Mouse (Mus musculus): Measurements from ENCODE around the gene Tacr2.

Tacr2 gene

DNA sequence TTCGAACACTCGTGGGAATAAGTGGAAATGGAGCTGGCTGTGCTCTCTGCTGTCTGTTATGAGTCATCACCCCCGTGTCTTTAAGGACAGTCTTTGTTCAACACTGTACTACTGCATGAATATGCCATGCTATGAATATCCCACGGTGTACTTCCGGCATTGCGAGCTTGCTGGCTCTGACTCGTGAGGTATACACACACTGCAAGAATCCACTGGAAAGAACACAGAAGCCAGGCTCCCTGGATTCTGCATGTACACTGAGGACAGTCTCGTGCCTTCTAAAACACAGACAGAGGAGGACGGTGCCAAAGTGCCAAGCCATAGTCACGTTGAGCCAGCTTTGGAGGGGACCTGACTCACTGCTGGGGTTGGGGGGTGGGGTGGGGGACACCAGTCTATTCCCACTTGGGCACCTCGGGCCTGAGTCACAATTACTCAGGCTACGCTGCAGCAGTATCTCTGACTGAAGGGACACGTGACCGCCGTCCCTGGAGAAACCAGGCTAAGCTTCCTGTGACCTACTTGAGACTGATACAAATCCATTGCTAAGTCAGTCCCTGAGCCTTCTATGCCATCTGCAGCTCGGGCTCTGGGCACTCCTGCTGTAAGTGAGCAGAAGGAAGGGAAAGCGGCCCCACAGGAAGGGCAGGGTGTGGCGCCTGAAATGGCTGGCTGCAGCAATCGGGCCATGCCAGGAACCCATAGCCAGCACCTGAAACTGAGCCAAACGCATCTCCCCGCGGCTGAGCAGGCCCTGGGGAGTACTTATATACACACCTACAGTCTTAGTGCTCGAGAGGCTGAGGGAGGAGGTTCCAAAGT lies 48.0 kb downstream of the Tacr2 start:
- DNase-seq (ENCODE audit: low spot score in 2 of 2): no peak

DNA sequence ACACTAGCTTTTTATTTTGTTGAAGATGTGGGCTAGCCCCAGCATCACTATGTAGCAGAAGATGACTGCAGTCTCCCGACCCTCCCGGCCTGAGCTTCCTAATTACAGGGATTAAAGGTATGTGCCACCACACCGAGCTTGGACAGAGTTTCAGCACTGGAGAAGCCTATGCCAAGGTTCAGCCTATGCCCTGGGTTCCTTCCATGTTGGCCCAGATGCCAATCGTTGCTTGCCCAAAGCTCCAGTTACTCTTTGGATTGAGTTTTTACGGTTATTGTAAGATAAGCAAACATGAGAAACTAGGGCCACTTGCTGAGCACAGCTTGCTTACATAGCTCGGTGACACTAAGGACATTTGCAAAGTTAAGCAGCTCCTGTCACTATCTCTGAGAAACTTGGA lies 52.9 kb downstream of the Tacr2 start:
- DNase-seq (ENCODE audit: low spot score in 2 of 2): no peak

DNA sequence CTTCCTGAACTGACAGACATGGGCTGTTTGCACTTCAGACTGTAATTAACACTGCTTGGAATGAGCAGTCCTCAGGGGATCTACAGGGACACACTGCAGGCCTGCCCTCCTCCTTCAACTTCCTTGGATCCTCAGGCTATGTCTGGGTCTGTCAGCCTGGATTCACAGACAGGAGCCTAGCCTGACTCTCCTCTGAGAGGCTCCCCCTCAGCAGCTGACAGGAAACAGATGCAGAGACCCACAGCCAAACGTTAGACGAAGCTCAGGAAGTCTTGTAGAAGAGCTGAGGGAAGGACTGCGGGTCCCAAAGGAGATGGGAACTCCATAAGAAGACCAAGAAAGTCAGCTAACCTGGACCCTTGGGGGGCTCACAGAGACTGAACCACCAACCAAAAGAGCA lies 54.2 kb downstream of the Tacr2 start:
- DNase-seq (ENCODE audit: low spot score in 2 of 2): no peak

DNA sequence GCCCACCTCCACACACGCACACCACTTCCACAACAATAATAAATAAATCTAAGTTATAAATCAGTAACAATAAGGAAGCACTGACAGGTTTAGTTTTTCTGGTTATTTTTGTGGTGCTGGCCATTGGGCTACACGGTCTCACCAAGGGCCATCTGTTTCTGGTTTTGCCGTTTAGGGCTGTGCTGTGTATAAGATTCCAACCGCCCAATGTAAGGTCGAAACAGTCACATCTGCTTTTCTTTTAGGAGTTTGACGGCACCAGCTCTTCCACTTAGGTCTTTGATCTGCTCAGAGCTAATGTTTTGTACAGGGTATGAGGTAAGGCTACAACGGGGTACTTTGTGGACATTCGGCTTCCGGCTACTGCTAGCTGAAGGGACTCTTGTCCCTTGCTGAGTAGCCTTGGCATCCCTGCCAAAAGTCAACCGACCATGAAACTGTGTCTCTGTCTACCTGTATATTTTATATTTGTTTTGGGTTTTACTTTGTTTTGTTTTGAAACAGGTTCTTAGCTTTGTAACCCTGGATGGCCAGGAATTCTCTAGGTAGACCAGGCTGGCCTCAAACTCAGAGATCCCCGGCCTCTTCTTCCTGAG lies 56.8 kb downstream of the Tacr2 start:
- DNase-seq (ENCODE audit: low spot score in 2 of 2): no peak

DNA sequence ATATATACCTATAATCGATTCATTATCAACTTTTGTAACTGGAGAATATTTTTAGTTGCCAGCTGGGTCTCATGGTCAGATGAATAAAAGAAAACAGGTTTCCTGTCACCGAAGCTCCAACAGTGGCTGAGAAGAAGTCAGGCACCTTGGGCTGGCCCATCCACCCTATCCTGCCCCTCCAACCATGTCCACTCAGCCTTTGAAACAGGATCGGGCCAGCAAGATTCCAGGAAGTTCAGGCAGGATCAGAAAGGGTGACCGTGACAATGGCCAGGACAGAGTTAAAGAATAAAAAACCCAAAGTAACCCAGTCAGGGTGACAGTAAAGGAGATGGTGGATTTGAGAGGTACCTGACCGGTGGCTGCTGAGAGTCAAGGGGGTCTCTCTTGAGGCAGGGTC lies 57.4 kb downstream of the Tacr2 start:
- DNase-seq (ENCODE audit: low spot score in 2 of 2): no peak

DNA sequence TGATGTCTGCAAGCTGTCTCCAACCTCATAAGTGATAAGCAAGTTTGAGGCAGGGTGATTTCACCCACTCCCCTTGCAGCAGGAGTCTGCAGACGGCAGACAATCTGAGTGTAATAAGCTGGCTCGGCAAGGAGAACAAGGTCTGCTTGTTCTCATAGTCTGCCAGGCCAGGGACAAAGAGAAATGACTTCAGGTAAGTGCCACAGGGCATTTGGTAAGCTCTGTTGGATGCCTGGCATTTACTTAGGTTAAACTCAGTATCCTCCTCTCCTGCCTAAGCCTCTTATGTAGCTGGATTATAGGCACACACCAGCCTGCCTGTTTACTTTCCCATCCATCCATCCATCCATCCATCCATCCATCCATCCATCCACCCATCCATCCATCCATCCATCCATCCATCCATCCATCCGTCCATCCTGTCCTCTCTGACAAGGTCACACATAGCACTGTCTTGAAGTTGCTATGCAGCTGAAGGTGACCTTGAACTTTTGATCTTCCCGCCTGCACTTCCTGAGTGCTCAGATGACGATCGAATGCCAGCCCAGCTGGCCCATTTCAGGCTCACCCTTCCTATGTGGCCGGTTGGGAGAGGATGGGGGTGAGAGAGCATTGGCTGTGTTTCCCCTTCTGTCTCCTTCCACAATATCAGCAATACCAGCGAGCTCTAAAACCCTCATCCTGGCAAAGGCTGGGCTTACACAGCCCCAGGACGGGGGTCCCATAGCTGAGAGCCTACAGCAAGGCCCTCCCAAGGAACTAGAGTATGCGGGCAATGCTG lies 58.2 kb downstream of the Tacr2 start:
- DNase-seq (ENCODE audit: low spot score in 2 of 2): no peak

DNA sequence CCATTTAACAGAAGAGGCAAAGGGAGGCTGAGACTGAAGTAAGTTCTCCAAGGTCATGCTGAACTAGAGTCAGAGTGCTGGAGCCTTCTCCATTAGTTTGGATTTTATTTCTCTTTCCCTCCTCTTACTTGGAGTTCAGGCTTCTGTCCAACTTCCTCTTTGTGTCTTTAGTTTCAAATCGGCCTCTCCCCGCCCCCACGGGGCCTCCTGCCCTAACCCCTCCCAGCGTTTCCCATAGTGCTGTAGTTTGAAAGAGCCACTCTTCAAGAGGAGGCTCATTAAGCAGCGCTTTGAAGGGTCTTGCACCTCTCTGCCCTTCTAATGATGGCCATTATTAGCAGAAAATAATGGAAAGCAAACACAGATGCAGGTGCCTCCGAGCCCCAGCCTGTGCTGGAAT lies 59.2 kb downstream of the Tacr2 start:
- DNase-seq (ENCODE audit: low spot score in 2 of 2): no peak

DNA sequence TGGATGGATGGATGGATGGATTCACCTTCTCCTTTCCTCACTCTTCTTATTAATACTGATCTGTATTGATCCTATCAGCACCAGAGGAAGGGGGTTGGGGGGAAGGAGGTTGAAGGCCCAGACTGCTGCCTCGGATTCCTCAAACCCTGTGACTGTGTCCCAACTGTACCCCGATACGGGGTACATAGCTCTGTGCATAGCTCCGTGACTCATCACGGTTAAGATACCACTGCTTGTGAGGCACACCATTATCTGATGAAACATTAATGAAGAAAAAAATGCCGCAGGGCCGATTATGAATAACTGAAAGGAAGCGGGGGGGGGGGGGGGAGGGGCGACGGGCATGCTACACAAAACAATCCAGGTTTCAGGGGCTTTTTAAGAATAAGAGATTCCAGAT lies 60.9 kb downstream of the Tacr2 start:
- no peak for DNase-seq (ENCODE audit: low spot score in 2 of 2)

DNA sequence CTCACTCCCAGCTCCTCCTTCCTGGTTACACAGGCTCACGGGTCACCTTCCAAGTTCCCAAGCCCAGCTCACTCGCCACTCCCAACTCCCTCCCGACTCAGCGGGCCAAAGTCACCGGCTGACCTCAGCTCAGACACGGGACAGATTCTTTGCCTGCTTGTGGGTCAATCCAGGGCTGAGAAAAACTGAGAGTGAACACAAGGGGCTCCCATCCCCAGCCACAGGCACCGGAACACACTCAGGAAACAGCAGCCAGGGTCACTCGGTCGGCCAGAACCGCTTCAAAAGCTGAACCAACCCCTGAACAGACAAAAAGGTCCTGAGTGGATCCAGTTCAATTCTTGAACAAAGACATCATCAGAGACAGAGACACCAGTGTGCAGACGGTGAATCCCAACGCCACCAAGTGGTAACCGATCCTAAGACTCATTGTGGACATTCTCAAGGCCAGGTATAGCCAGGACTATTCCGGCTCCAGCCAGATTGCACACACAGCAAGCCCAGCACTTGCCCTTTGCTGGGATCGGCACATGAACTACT lies 61.7 kb downstream of the Tacr2 start:
- no peak for DNase-seq (ENCODE audit: low spot score in 2 of 2)

Measured in natural killer cell, adult 2 months (primary cell).